Mouse (Mus musculus) adrenal gland, adult 8-10 months (tissue): ENCODE data around the gene Pih1d3. TPM values are rescaled to one million over a fixed set of nuclear protein-coding genes. Genes with fewer than 3 reads are reported as not detected.

Experiments used
- DNase-seq: peaks from one replicate; pipeline ENCODE4 v3.0.0; 2022
- total RNA-seq, 4 experiments: library from RNA; stranded (reverse); gene quantifications; 2 replicates each; pipeline ENCODE4 v1.2.4; 2022

Pih1d3 gene
- total RNA-seq, result not detected

DNA sequence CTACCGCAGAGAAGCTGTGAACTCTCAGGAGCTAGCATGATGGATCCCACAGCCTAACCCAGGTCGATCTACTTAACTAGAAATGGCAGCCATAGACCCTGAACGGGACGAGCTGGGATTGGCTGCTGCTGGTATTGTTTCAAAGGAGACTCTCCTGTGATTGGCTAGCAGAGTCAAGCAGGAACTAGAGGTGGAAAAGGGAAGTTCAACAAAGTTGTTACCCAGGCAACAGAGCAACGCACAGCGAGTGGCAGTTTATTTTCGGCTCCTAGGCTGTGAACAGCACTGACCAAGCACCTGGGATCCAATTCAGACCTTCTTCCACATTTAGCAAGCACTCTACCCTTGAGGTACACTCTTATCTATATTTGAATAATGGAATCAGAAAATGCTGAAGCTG, at the start of gene Pih1d3, which contains the start of gene 4931428L18Rik:
Gene Pih1d3 (plus strand): TSS at position 275 of the 400 bp plus-strand sequence.
Gene 4931428L18Rik (minus strand): TSS at position 121 of the 400 bp plus-strand sequence.
- DNase-seq, result no peak

DNA sequence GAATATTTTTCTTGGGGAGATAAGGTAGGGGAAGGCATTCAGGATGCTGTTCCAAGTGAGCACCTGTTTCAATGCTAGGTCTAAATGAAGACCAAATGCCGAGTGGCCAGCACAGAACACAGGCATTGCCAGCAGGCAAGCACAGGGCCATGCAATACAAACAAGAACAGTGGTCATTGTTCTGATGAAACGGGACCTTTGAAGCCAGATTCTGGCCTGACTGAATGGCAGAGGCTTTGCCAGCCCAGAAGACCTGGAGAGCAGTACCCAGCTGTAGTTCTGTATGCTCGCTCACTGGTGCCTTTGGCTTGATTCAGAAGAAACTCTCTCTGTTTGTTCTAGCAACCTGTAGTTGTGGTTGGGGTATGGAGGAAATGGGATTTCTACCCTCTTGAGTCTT, 47.2 kb upstream of the Pih1d3 start:
- DNase-seq, result no peak

DNA sequence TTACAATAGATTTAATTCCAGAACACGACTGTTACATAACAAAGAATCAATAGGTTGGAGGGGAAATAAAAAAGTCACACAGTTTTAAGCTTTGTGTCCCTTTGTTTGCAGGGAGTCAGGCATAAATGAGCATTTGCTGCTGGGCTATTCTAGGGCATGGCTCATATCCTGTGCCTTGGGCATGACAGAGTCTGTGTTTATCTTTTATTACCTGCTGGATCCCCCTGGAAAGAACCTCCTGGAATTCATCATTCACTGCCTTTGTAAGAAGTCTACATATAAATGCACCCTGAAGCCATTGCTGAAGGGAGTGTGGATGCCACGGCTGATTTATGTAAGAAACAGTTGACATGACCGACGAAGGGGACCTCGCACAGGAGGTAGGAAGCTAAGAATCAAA, 46.5 kb upstream of the Pih1d3 start, which contains the start of gene Lgsn:
Gene Lgsn (plus strand): TSS at position 301 of the 400 bp plus-strand sequence.
- DNase-seq, result no peak

DNA sequence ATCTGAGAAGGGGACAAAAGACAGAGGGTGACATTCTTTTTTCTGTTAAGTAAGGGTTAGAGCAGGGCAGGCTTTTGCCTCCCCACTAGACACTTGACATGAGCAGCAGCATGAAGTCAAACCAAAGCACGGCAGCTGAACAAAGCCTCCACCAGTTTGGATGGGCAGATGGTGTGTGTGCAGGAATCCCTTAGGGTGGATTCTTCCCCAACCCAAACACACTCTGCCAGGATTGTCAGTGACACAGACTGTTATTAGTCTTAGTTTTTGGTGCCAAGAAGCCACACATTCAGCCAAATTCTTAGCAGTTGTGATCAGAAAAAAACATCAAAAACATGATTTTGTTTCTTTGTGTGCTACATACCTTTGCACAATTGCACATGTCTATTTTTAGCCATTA, 44.4 kb upstream of the Pih1d3 start:
- DNase-seq, result no peak

DNA sequence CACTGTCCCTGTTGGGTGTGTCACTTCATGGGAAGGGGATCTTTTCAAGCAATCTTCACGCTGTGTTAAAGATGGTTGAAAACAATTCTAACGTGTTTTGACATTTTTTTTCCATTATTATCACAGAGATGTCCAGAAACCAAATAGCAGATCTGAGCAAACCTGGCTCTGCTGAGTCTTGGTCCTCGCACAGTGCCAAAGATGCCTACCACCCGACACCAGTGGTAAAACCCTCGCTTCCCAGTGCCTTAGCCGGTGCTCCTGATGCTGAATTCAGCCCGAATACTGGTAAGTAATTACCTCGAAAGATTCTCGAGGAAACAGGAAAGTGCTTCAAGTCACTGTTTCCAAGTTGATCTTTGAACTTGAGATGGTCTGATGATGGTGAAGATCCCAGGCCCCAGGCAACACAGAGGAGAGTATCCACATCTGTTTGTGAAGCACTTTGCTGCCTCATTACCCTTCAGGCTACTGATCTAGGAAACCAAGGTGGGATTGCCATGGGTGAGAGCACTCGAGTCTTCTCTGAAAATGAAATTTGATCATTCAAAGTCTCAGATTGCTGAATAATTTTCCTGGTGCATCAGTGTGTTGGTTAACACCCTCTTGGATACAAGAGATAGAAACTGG, 32.3 kb upstream of the Pih1d3 start:
- no peak for DNase-seq

DNA sequence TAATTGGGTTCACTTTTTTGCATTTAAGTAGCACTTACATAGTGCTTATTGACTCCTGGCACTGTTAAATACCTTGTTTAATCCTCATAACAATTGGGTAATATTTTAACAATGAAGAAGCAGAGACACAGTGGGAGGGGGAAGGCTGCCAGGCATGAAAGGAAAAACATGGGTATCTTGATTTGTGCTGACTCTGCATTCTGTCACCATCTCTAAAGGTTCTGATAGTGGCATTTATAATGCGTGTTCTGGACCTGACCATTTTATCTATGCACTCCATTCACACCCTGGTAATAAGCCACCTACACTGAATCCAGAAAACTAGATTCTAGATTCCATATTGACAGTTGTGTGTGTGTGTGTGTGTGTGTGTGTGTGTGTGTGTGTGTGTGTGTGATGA, 27.0 kb upstream of the Pih1d3 start:
- DNase-seq, result no peak

DNA sequence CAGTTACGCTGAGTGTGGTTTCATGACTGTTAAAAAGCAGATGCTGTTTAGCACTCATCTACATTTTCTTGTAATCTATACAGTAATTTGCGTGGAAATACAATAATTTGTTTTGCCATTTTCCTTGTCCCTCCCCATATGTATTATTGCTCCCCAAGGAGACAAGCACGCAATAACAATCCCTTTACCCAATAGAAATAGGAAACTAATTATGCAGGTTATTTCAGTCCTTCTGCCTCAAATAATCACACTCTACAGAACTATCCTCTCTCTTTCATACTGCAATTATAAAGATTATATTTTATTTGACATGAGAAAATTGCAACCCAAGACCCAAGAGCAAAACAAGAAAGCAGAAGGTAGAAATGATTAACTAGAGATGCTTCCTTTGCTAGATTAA, 25.7 kb upstream of the Pih1d3 start:
- DNase-seq, result no peak

DNA sequence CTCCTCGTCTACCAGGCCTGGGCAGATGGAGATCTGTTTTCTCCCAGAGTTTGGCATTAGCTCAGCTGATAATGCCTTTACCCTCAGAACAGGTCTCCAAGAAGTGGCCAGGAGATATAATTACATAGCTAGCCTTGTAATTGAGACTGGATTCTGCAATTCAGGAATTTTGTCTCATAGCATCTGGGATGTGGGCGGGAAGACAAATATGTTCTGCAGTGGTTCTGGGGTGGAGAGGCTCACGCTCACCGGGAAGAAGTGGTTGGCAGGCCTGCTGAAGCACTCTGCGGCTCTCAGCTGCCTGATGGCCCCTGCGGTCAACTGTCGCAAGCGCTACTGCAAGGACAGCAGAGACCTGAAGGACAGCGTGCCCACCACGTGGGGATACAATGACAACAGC, 18.9 kb upstream of the Pih1d3 start:
- DNase-seq, result no peak

DNA sequence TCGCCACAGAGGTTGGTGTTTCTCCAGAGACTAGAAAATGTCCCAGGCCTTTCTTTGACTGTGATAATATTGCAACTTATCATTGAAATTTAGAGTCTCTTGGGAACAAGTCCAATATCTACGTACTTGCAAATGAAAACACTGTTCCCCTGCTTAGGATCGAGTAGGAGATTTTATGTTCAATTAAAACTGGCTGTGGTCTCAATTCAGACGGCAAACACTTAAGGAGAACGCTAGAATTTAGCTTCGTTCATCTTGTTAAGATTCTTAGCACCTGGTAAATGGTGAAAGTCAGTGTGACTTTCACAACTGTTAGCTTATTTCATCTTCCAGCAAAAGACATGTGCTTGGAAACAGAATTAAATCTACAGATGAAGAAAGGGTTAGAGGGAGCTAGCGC, 17.3 kb upstream of the Pih1d3 start:
- no peak for DNase-seq

DNA sequence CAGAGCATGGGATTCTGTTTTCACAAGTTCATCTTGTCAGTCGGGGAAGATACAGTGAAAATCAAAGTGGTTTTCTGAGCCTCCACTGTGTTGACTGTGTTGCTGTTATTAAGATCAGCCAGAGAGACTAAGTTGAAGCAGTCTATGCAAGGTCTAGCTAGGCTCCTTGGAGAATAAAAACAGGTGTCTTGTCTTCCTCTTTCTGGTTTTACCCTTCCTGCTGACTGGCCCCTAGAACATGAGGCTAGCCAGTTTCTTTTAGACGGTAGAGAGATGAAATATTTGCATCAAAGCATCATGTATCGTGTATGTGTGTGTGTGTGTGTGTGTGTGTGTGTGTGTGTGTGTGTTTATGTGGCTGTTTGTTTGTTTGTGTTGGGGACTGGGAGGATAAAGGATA, 16.9 kb upstream of the Pih1d3 start:
- no peak for DNase-seq

DNA sequence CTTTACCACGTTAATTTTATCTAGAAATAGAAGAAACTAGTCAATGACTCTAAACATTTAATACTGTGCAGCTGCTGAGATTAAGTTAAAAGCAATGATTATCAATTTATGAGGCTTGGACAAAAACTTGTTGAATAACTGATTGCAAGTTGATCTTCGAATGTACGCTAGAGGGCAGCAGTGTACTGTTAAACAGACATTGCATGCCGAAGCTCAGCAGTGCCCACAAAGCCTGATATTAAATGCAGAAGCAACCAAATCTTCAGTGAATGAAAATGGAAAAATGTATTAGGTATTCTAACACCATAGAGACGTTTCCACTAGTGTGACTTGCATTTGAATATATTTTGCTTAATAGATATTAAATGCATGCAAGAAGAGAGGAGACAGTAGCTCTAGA, 12.5 kb upstream of the Pih1d3 start:
- DNase-seq, result no peak

DNA sequence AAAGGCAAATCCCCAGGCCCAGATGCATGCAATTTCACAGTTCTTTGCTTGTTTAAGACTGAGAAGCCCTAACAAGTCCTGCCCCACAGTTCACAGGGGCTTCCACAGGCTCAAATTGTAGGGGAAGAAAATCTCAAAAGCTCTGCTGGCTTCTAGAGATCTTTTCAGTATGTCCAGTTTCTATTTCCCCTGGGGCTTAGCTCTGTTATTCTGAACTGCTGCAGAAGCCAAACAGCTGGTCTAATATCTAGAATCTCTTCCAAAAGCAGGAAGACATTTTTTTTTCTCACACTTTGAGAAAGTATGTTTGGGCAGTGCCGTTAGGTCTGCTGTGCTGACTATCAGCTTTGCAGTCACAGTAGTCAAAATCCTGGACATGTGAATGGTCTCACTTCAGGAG, 7.8 kb upstream of the Pih1d3 start:
- DNase-seq, result no peak

DNA sequence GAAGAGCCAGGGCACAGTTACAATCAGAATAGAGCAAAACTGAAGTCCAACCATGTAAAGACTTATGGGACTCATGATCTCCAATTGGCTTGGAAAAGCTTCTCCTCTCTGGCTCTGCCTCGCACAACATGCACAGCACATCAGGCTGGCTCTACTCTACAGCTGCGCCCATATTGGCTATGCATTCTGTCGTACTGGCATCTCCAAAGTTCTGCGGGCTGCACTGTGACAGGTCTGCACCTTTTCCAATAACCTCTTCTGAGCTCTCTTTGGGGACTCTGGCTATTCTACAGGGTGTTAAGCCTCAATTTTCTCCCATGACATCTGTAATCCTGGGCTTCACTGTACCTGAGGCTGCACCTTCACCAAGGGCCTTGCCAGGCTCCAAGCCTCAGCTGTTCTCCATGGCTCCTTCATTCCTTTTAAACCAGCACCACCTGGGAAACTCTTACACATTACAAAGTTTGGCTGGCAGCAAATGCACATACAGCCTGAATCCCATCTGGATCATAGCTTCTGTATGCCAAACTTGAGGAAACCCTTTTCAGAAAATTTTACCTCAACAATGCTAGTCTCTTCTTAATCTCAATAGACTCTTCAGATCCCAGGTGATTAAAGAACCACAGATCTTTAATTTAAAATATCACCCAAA, 1.9 kb upstream of the Pih1d3 start:
- DNase-seq, result no peak

DNA sequence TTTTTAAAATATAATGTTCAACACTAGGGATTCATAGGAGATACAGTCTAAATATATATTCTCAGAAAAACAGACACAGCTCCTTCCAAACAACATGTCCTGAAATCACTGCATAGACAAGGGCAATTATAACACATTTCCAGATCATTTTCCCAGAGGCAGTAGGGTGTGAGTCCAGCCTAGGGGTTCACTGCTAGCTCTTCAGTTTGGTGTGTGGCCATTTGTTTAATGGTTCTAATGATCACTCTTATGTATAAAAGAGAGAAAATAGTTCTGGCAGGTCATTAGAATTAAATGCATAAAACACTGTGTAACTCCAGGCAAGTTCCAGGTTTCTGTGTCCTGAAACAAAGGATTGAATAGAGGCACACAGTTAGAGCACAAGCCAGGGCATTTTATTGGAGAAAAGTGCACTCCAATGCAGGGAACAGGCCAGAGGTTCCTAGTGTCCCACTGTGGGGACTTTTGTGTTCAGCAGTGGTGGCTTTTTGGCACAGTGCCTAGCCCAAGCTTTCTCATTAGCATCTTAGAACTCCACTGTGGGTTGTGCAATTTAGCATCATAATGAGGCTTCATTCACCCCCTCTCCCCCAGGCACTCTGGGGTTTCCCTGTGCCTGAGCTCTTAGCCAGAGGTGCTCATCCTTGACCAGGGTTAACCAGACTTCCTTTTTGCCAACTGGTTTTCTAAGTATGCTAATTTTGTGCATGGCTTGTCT, 10.8 kb downstream of the Pih1d3 start:
- no peak for DNase-seq

DNA sequence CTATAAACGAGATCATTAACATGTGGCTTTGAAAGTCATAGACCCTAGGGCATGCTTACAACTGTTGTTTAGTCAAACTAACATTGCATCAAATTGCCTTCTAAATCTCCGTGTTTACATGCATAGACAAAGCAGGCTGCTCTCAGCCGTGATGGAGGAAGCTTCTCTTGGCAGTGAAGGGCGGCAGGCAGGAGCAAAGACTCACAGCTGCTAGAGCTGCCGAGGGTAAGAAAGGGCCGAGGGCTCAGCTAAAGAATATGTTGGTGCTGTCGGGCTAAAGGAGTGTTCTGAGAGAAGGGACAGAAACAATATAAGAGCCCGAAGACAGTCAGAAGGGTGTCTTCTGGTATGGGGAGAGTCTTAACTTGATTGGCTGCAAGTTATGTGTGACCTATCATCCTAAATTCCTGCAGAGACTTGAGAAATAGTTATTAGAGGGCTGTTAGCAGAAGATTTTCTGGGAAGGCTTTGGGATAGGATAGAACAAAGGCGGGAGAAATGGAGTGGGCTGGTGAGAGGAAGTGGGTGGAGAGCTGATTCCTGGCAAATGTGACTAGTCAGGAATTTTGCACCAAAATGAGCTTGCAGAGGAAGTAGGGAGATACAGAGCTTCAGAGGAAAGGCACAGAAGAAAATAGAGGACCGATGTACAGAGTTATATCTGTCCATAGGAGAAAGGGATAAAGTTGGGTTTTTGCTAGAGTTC, 37.7 kb downstream of the Pih1d3 start:
- DNase-seq, result no peak

Other genes starting within 250 kb of the Pih1d3 start
- gene AC153137.1, start 244.9 kb upstream of the Pih1d3 start, total RNA-seq, result not detected
- not detected for gene Lgsn, start 46.4 kb upstream of the Pih1d3 start, total RNA-seq
- not detected for gene 4931428L18Rik, start 154 bp upstream of the Pih1d3 start, total RNA-seq